Mouse (Mus musculus) G1E (cell line): ENCODE data around the gene Coq4.

Experiments
- CTCF ChIP-seq: IDR thresholded peaks from 2 replicates; pipeline ENCODE4 v1.5.1; 2012; ENCODE audit warnings: low read depth, low read length, inconsistent platforms, mixed read lengths
- GATA1 ChIP-seq: IDR thresholded peaks from 2 replicates; pipeline ENCODE4 v1.6.1; 2012; ENCODE audit warnings: borderline replicate concordance, low read length, inconsistent platforms, mixed read lengths
- TAL1 ChIP-seq: conservative IDR thresholded peaks from 2 replicates; pipeline ENCODE4 v1.6.1; 2012; ENCODE audit warnings: low read depth, low read length, inconsistent platforms, mixed read lengths

DNA sequence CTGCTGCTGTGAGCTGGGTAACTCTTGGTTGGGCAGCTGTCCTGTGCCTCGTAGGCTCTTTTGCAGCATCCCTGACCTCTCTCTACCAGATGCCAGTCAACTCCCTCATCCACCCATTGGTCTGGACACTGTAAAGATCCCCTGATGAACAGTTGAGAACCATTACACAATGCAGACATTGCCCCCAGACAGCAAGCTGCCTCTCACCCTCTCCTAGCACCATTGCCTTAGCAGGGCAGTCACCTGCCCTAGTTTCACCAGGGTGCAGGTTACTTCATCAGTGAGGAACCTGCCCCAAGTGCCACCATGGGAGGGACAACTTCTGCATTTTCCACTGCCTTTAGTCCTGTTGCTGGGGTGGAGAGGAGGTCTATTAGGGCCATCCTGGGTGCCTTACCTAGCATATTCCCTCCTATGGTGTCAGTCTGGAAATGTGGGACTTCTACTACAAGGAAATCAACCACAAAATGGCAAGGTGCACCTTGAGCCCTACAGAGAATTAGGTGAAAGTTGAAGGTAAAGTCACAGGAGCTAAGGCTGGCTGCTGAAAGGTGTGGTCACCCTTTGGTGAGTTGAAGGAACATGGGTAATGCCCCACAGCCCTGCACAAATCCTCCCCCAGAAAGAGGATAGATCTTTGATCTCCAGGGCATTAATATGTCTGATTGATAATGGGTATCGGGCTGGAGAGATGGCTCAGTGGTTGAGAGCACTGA is 5.6 kb downstream of the Coq4 start:
- TF ChIP-seq CTCF (no peak), TAL1 (no peak), GATA1 (no peak)
